Mouse (Mus musculus): Measurements from ENCODE around the gene Hoxa5. TPM values are rescaled to one million over a fixed set of nuclear protein-coding genes. Genes with fewer than 3 reads are reported as not detected.

Hoxa5 gene
- polyA plus RNA-seq, 1 experiment = 1.7 TPM

DNA sequence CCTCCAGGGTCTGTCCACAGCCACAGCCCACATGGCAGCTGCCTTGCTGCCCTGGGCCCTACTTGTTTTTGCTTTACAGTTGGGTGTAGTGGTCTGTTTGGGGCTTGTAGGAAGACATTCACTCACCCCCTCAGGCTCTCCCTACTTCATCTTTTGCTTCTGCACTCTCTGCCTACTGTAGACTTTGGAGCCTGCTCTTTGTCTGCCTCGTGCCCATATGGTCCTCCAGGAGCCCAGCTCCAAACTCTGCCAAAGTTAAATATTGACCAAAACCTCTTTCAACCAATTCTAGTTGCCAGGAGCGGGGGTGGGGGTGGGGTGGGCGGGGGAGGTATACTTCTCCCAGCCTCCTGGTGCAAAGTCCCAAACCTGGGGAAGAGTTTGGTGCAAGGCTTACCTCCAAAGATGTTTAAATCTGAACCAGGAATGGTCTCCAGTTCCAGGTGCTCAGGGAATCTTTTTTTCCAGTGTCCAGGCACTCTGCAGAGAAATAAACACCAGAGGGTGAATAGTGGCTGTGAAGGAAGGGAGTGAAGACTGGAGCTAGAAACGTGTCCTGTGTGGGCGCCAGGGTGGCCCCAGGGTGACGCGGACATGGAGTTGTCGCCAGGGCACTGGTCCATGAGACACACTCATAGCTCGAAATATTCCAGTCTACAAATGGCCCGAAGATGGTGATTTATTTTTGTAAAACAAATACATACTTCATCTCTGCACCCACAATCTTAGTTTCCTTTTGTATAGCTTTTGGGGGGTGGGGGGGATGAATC is 20.9 kb downstream of the Hoxa5 start:
- no peak for DNase-seq (ENCODE audit: low read depth, low spot score)
- WGBS = 24% methylated on average over 10 of the region's 10 CpGs

DNA sequence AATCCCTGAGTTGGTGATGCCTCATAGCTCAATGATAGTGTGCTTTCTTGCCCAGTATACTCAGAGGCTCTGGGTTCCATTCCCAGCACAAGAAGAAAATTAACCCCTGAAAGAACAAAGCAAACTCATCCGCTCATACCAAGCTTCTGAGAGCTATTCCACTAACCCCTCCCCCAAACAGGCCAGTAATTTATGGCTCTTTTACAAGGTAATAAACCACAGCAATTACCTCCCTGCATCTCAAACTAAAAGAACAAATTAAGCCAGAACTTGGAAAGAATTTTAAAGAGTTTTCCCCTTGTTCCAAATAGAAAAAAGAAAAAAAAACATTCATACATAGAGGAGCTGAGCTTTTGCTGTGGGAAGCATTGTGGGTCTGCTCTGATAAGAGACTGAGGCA is 21.6 kb downstream of the Hoxa5 start:
- WGBS = 37% methylated on average over 1 of the region's 1 CpGs
- no peak for DNase-seq (ENCODE audit: low read depth, low spot score)

DNA sequence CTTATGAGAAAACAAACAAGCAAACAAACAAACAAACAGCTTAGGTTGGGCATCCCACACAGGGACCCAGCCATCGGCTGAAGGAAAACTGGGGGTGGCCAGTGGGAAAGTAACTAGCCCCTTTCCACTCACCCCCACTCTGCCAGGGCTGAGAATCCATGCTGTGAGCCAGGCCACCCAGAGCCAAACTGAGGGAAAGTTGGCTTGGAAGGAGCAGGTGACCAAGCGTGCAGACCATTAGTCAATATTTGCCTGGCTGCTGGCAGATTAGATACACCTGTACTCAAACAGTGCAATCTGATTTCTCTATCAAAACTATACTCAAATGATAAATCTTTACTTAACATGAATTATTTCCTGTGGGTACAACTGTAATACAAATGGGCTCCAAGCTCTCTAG is 22.4 kb downstream of the Hoxa5 start:
- WGBS = 42% methylated on average over 2 of the region's 2 CpGs
- no peak for DNase-seq (ENCODE audit: low read depth, low spot score)

DNA sequence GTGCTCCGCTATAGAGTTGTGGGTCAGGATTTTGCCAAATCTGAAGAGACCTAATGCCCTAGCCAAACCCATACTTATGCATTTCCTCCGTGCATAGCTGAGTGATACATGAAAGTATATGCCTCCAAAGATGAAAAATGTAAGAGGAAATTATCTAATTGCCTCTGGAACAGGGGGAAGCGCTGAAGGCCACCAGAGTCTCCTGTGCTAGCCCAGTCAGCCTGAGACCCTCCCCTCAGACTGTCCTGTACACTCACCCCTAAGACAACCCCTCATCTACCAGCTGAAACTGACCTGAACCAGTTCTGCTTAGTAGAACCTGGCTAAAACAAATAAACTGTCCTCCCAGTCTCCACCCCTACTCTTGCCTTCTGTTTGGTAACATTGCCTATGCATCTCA is 23.7 kb downstream of the Hoxa5 start:
- WGBS = 63% methylated on average over 3 of the region's 3 CpGs

DNA sequence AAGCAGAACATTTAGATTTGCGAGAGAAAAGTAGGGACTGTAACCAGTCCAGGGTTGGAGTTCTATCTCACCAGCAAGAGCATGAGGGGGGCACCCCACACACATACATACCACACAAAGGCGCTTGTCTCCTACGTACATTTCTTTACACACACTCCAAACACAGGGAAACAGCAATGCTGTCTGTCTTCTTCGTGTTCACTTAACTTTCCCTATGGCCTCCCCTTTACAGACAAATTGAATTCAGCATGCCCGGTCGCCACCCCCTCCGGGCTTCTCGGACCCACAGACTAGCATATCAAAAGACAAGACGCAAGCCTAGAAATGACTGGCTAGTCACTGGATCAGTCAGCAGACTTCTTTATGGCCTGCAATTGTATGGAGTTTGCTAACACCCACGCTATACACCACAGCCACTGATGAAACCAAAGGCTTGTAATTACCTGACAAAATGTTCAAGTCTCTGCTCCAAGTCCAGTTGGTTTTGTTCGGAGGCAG is 24.1 kb downstream of the Hoxa5 start:
- no peak for DNase-seq (ENCODE audit: low read depth, low spot score)

More for the DNA sequence above, 23.7 kb downstream of the Hoxa5 start:
- no peak for DNase-seq (ENCODE audit: low read depth, low spot score)

DNA sequence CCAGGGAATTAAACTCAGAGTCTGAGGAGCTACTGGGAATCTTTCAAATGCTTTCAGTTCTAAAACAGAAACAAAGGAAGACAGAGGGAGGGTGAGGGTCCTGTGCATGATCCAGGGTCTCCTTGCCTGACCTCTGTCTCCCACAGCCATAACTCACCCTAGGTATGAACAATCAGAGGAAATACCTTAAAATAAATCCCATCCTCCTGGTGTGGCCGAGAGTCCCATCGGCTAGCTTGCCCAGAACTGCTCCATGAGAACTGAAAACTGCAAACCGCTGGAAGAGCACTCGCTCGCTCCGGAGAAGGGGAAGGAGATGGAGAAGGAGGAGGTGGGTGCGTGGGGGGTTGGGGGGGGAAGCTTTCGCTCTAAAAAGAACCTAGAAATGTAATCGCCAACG is 24.7 kb downstream of the Hoxa5 start:
- WGBS = 60% methylated on average over 10 of the region's 10 CpGs
- DNase-seq (ENCODE audit: low read depth, low spot score) = no peak

More for the DNA sequence above, 24.1 kb downstream of the Hoxa5 start:
- WGBS = 52% methylated on average over 11 of the region's 11 CpGs

DNA sequence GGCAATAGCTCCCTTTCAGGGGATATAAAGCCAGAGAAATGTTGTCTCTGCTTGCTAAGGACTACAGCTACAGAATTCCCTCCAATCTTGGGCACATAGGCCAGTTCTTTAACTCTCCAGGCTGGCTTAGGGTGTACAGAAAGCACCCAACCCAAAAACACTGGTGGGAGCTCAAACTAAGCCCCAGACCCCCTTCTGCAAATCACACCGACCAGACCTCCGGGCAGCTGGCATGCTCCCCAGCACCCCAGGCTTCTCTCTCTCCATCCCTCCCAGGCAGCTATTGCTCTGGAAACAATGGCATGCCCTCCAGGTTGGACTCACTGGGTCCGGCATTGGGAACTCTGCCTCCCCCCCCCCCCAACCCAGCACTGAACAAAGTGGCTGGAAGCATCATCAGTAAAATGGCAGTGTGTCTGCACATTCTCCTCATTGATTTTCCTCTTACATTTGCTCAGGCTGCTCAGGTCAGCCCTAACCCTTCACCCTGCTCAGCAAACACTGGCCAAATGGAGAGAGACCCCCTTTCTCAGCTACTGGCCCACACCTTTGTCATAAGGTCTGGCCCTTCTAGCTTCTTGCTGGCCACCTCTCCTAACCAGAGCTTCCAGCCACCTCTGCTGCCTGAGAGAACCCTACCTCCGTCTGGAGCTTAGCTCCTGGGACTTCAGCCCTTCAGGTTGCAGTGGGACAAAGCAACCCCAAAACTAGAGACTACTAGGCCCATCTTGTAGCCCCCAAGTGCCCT is 25.3 kb downstream of the Hoxa5 start:
- no peak for DNase-seq (ENCODE audit: low read depth, low spot score)

DNA sequence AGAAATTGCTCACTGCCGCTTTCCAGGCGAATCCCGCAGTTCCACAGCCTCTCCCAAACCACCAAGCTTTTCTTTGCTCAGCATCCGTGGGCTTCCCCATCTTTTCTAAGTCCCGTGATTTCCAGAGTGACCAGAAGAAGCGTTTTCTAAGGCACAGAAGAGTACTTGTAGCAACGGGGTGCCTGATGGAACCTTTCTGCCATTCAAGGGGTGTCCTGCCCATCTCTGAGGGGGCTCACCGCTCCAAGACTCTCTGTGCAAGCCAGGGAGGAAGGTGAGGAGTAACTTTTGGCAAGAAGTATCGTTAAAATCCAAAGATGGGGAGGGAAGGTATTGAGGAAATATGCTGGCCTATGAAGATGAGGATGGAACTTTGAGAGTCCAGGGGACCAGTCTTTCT is 26.6 kb downstream of the Hoxa5 start:
- DNase-seq (ENCODE audit: low read depth, low spot score) = no peak
- 43% methylated on average over 9 of the region's 9 CpGs for WGBS

More for the DNA sequence above, 25.3 kb downstream of the Hoxa5 start:
- WGBS = 38% methylated on average over 4 of the region's 4 CpGs

DNA sequence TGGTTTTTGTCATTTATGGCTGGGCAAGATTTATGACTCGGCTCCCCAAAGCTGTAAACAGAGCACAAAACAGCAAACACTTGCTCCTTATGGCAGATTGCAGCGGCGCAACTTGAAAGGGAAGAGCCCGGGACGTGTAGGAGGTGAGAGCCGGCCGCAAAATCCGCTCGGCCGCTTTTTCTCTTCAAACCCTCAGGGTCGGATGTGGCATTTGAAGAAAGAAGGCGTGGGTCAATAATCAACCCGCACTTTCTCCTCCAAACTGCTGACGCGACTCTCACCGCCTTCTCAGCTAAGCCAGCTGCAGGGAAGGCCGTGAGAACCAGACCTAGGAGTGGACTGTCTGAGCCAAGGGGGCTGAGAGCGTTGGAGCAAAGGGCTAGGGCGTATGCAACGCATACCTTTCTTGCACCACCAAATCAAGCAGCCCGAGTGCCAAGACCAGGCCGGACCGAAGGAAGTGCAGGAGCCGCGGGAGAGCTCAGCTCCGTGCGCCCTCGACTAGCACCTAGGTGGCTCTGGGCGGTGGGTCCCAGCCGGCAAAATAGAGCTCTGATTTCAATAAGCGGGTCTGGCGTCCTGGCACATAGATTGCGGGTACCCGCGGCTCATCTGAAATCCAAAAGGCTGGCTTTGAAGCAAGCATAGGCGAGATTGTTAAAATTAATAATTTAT is 27.2 kb downstream of the Hoxa5 start, which contains the start of gene 5730596B20Rik:
Gene 5730596B20Rik (plus strand): TSS at position 438 of the 675 bp plus-strand sequence.
- DNase-seq (ENCODE audit: low read depth, low spot score) = no peak
- 21% methylated on average over 36 of the region's 36 CpGs for WGBS

DNA sequence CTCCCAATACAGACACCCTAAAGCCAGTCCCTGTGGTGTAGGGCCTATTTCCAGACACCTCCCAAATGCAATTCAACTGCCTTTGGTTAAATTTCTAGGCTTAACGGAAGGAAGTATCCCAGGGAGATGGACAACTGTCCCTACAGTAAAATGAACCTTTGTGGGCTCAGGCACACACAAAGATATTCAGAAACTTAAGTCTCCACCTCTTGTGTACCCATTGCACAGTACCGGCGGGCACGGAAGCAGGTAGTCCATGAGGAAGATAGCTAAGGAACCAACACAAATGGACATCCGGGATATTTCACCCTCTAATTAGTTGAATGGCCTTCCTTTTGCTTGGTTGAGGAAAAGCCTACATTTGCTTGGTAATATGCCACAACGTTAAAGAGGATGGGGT is 28.0 kb downstream of the Hoxa5 start:
- no peak for DNase-seq (ENCODE audit: low read depth, low spot score)
- 18% methylated on average over 6 of the region's 6 CpGs for WGBS

DNA sequence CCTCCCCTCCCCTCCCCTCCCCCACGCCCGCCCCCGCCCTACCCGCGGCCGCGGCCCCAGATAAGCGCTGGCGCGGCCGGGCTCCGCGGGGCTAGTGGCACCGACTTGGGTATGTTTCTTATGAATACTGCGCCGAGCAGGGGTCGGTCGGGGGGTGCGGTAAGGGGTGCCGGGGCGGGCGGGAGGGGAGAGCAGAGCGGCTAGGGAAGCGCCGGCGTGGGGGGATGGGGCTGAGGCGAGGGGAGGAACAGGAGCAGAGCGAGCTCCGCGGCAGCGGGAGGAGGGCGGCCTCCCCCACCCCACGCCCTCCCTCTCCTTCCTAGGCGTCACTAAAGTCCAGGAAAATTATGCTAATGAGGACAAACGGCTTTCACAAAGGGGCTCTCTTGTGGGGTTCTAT is 28.5 kb downstream of the Hoxa5 start:
- no peak for DNase-seq (ENCODE audit: low read depth, low spot score)
- WGBS = 2% methylated on average over 19 of the region's 35 CpGs

DNA sequence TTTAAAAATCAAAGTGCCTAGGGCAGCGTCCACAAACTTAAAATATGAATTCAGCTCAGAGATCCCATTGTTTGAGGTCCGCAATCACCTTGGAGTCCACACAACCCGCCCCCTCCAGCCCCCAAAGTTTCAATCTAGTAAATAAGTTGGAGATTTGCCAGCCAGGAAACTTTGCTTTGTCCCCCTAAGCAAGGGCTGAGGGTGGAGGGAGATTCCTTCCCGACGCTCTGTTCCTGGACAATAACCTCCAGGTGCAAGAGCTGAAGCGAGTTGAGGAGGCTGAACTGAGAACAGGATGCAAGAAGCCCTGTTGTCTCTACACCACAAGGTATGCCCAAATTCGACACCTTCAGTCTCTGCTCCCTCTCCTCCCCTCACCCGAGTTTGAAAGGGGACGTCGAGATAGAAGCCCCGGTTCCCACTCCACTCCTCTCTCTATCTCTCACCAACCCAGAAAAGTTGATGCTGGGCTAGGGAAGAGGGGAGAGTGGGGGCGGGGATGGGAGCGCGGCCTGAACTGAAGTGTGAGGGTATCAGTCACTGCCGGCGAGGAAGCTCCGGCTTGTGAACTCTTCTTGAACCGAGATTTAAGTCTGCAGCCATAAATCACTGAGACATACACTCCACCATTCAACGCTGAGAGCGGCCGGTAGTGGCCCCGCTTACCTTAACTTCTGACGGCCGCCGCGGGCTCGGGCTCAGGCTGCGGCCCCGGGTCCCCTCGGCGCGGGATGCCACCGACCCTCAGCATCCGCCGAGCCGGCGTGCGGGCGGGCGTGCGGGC is 29.2 kb downstream of the Hoxa5 start:
- WGBS = 12% methylated on average over 41 of the region's 41 CpGs
- no peak for DNase-seq (ENCODE audit: low read depth, low spot score)

DNA sequence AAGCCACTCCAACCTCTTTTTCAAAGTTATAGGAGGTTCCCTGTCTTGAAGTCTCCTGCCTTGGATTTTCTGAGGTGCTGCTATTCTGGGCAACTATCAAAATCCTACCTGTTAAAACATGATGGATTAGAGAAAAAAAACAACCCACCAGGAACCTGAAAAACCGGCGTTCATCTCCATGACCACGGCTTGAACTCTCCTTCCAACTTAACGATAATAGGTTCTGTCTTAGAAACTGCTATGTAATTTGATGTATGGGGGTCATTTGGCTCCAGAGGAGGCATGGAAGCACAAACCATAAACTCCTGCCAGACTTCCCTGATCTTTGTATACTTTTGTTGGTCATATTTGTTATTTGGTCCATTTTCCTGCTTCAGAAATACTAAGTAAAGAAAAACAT is 30.7 kb downstream of the Hoxa5 start:
- no peak for DNase-seq (ENCODE audit: low read depth, low spot score)

DNA sequence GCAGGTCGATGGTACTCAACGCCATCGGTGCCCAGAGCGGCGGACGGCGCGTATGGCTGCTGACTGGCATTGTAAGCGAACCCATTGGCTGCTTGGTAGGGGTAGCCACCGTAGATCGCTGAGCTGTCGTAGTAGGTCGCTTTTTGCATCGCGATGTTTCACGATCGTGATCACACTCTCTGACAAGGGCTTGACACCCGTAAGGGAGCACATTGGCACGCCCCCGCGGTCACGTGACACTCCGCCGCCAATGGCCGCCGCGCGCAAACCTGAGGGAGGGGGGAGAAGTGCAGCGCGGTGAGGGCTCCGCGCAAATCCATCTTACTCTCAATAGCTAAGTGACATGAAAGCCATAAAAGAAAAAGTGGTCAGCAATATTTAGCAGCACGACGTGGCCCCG is 31.9 kb downstream of the Hoxa5 start:
- DNase-seq (ENCODE audit: low read depth, low spot score) = no peak
- 36% methylated on average over 35 of the region's 35 CpGs for WGBS

More for the DNA sequence above, 30.7 kb downstream of the Hoxa5 start:
- WGBS = 23% methylated on average over 4 of the region's 4 CpGs

DNA sequence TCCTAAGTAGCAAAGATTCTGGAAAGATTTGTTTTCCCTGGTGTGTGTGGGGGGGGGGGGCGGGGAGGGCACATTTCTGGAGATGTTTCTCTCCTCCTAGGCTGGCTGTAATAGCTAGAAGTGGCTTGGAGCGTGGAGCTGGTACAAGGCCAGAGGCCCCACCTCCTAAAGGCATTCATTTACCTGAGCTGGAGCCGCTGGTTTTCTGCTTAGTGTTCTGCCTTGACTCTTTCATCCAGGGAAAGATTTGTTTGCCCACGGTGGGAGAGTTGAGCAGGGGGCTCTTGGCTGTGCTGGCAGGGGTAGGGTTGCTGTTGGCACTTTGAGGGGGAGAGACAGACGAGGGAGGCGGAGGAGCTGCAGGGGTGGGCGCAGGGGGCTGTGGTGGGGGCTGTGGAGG is 32.4 kb downstream of the Hoxa5 start:
- DNase-seq (ENCODE audit: low read depth, low spot score) = no peak

DNA sequence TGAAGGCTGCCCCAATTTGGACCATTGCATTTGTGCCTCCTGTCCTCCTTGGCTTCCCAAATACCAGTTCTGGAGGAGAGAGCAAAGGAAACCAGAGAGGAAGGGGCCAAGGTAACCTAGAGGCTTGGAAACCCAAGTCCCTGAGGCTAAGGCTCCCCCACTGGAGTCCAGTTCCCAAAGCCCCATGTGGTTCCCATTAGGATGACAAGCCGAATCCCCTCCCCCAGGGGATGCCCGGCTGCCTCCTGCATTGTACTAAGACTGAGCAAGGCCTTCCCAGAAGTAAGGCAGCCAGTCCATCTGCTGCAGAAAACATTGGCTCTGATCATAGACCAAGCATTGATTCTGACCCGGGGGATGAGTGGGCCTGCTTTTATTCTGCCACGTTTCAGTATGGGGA is 33.1 kb downstream of the Hoxa5 start:
- WGBS = 87% methylated on average over 4 of the region's 4 CpGs
- DNase-seq (ENCODE audit: low read depth, low spot score) = no peak

More for the DNA sequence above, 32.4 kb downstream of the Hoxa5 start:
- 75% methylated on average over 7 of the region's 7 CpGs for WGBS

DNA sequence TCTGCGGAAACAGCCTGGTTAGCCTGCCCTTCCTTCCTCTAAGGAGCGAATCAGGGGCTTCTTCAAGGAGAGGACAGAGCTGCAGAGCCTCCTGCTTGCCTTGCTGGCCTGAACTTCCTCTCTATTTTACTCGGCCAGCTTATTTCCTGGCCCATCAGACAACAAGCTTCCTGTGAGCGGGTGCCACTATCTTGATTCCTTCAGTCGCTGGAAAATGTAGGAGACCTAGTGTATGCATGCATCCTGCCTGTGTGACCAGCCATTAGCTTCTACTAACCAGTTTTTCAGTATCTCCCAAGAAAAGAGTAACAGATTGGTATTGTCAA is 33.5 kb downstream of the Hoxa5 start:
- WGBS = 82% methylated on average over 5 of the region's 5 CpGs
- DNase-seq (ENCODE audit: low read depth, low spot score) = no peak

DNA sequence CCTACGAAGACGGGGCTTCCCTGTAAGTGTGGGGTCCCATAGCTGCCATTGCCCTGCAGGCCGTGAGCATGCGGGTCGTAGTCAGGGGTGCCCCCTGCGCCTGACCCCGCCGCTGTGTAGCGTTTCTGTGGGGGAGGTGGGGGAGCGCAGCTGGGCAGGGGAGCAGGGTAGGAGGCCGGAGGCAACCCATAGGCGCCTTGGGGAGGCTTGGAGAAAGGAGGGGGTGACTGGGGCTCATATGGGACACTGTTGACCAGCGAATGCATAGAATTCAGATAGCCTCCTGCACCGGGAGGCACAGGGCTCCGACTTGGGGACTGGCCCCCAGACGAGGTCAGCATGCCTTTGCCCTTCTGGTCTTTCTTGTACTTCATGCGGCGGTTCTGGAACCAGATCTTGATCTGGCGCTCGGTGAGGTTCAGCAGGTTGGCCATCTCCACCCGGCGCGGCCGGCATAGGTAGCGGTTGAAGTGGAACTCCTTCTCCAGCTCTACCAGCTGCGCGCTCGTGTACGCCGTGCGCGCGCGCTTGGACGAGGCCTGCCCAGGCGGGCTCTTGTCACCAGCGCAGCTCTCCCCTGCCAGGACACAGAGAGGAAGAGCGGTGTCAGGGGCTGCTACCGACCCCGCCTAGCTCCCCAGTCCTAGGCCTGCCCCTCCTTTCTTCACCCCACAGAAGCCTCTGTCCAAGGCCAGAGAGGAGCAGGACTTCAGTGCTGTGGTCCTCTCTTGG is 34.1 kb downstream of the Hoxa5 start:
- DNase-seq (ENCODE audit: low read depth, low spot score) = no peak
- WGBS = 90% methylated on average over 40 of the region's 40 CpGs
